Mouse (Mus musculus): ENCODE results near the gene Gm20431.

Gm20431 gene

GRCm38 (mm10) chr2:167688498-167689451 is 27.5 kb upstream of the Gm20431 start, which contains the start of gene Cebpb:
TSS of gene Cebpb (plus strand) at chr2:167688915.
- DNase-seq (ENCODE audit: low spot score), result peak; percentile 72

- DNase-seq (ENCODE audit: low spot score), result no peak
These were observed 26.8 kb upstream of the Gm20431 start for GRCm38 (mm10) chr2:167688126-167688497.

GRCm38 (mm10) chr2:167687651-167688101 is 26.4 kb upstream of the Gm20431 start:
- no peak for DNase-seq (ENCODE audit: low spot score)

GRCm38 (mm10) chr2:167687250-167687586 is 25.9 kb upstream of the Gm20431 start:
- DNase-seq (ENCODE audit: low spot score), result no peak

GRCm38 (mm10) chr2:167686382-167687249 is 25.3 kb upstream of the Gm20431 start:
- DNase-seq (ENCODE audit: low spot score), result no peak

- DNase-seq (ENCODE audit: low spot score), result no peak
These were observed 24.6 kb upstream of the Gm20431 start for GRCm38 (mm10) chr2:167685865-167686264.

- DNase-seq (ENCODE audit: low spot score), result peak; percentile 89
These were observed 23.8 kb upstream of the Gm20431 start for GRCm38 (mm10) chr2:167685137-167685536.

GRCm38 (mm10) chr2:167683721-167684120 is 22.4 kb upstream of the Gm20431 start:
- DNase-seq (ENCODE audit: low spot score), result no peak

GRCm38 (mm10) chr2:167680657-167681056 is 19.4 kb upstream of the Gm20431 start:
- DNase-seq (ENCODE audit: low spot score), result peak; percentile 58

GRCm38 (mm10) chr2:167679902-167680430 is 18.7 kb upstream of the Gm20431 start:
- DNase-seq (ENCODE audit: low spot score), result peak; percentile 79

- no peak for DNase-seq (ENCODE audit: low spot score)
These were observed 17.3 kb upstream of the Gm20431 start for GRCm38 (mm10) chr2:167678600-167678999.

GRCm38 (mm10) chr2:167675120-167675909 is 14.0 kb upstream of the Gm20431 start:
- DNase-seq (ENCODE audit: low spot score), result no peak

- no peak for DNase-seq (ENCODE audit: low spot score)
These were observed 11.0 kb upstream of the Gm20431 start for GRCm38 (mm10) chr2:167672212-167672685.

- DNase-seq (ENCODE audit: low spot score), result no peak
These were observed 9.9 kb upstream of the Gm20431 start for GRCm38 (mm10) chr2:167671101-167671633.

GRCm38 (mm10) chr2:167669398-167669797 is 8.1 kb upstream of the Gm20431 start:
- DNase-seq (ENCODE audit: low spot score), result no peak

- no peak for DNase-seq (ENCODE audit: low spot score)
These were observed 7.1 kb upstream of the Gm20431 start for GRCm38 (mm10) chr2:167668426-167668825.

GRCm38 (mm10) chr2:167665972-167666713 is 4.8 kb upstream of the Gm20431 start:
- no peak for DNase-seq (ENCODE audit: low spot score)

- DNase-seq (ENCODE audit: low spot score), result no peak
These were observed 1.4 kb upstream of the Gm20431 start for GRCm38 (mm10) chr2:167662713-167663112.

GRCm38 (mm10) chr2:167660611-167660971 is 705 bp downstream of the Gm20431 start:
- no peak for DNase-seq (ENCODE audit: low spot score)

- peak; percentile 39 for DNase-seq (ENCODE audit: low spot score)
These were observed 1.3 kb downstream of the Gm20431 start for GRCm38 (mm10) chr2:167659847-167660610.
